Mouse (Mus musculus) liver, postnatal 0 days (tissue): ENCODE measurements around the gene Aacs.
A peak's percentile ranks its signal among the peaks of the same experiment; 100 is the strongest.

ENCODE experiments used
- CTCF ChIP-seq: sonication (generic); IDR thresholded peaks from 2 replicates; pipeline ENCODE4 v1.5.1; 2016; ENCODE audit warnings: antibody characterized with exemption, low read depth
- EP300 ChIP-seq: IDR thresholded peaks from 2 replicates; pipeline ENCODE4 v1.6.1; 2016; ENCODE audit warnings: antibody characterized with exemption, low read depth, mild to moderate bottlenecking

DNA sequence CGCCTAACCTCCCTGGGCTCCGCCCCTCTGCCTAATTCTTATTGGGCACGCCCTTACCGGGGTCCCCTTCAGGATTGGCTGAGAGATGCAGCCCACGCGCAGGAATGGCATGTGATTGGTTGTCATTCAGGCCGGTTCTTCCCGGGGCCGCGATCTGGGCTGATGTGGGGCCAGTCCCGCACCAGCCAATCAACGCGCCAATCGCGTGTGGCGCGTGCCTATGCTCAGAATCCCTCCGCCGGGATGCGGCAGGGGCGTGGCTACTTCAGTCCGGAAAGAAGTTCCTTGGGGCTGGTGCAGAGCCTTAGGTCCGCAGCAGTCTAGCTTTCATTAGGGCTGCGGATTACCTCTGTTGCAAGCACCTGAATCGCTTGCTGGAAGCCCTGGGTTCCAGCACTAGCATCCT is 9.9 kb upstream of the Aacs start:
- TF ChIP-seq CTCF = no peak
- TF ChIP-seq EP300 = peak; percentile 64; the same call in 1 of the 2 replicates
